ENCODE assay signal across 22 mouse cellular contexts in the genomic region with DNA sequence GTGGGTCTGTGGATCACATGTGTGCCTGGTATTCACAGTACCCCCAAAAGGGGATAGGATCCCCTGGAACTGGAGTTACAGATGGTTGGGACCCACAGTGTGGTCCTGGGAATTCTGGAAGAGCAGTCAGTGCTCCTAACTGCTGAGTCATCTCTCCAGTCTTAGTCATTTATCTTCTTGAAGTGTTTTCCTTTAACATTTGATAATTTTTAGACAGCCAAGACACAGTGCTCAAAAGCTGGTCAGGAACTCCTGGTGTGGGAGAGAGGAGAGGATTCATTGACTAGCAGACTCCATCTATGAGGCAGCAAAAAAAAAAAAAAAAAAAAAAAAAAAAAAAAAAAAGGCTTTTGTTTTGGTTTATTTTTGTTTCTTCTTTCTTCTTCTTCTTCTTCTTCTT. TPM values are rescaled to one million over a fixed set of nuclear protein-coding genes. Genes with fewer than 3 reads are reported as not detected.
A peak's percentile ranks its signal among the peaks of the same experiment; 100 is the strongest.
DNase-seq lines count a peak whose midpoint lies in the region; ATAC-seq lines count a peak whose summit lies in the region.
"Had no signal": no experiment of that assay in that cellular context is flagged by ENCODE, and none has a peak within 500 bp of the region (broad histone marks: within the 10 kb centered on the region; RNA-seq: fewer than 3 reads in every experiment).

No protein-coding gene starts in this region.

- peak overlapping the region; percentile 99 for H3K27ac ChIP-seq in liver, embryonic 15.5 days (replicated peaks)
- no peak overlapping the region for H3K27ac ChIP-seq in midbrain, embryonic 14.5 days (replicated peaks; ENCODE audit: low read depth, low read length)
- H3K27ac ChIP-seq: forebrain, embryonic 15.5 days; heart, embryonic 13.5 days; hindbrain, embryonic 12.5 days; kidney, postnatal 0 days; left cerebral cortex, adult 2 months had no signal

- peaks cover 22% of the 10 kb centered on the region for H3K36me3 ChIP-seq in liver, embryonic 15.5 days (replicated peaks)
- H3K36me3 ChIP-seq in midbrain, embryonic 14.5 days (ENCODE audit: control insufficient read depth, insufficient read depth, low read length): no peaks in the 10 kb centered on the region
- H3K36me3 ChIP-seq: forebrain, embryonic 15.5 days; heart, embryonic 13.5 days; hindbrain, embryonic 12.5 days had no signal

- no peak overlapping the region for H3K4me3 ChIP-seq in liver, embryonic 15.5 days (replicated peaks)
- no peak overlapping the region for H3K4me3 ChIP-seq in midbrain, embryonic 14.5 days (replicated peaks; ENCODE audit: low read depth, low read length)
- H3K4me3 ChIP-seq: forebrain, embryonic 15.5 days; heart, embryonic 13.5 days; hindbrain, embryonic 12.5 days; left cerebral cortex, adult 2 months had no signal

- peaks cover 75% of the 10 kb centered on the region for H3K4me1 ChIP-seq in liver, embryonic 15.5 days (replicated peaks)
- H3K4me1 ChIP-seq in midbrain, embryonic 14.5 days (ENCODE audit: control insufficient read depth, insufficient read depth, low read length): no peaks in the 10 kb centered on the region
- H3K4me1 ChIP-seq: forebrain, embryonic 15.5 days; heart, embryonic 13.5 days; hindbrain, embryonic 12.5 days had no signal

- no peaks in the 10 kb centered on the region for H3K9me3 ChIP-seq in liver, embryonic 15.5 days (replicated peaks)
- no peaks in the 10 kb centered on the region for H3K9me3 ChIP-seq in midbrain, embryonic 14.5 days (ENCODE audit: control insufficient read depth, low read length)
- H3K9me3 ChIP-seq: forebrain, embryonic 15.5 days; heart, embryonic 13.5 days; hindbrain, embryonic 12.5 days had no signal

- DNase-seq in heart, adult 11 months: peak; percentile 9
- DNase-seq in heart, adult 9 months (ENCODE audit: low spot score in 2 of 2): no peak
- peak; percentile 61 for DNase-seq in NIH3T3 (ENCODE audit: low read depth)
- DNase-seq in spleen, postnatal 14 days (ENCODE audit: low spot score in 2 of 2): no peak
- DNase-seq in midbrain, embryonic 14.5 days: no peak
- no peak for DNase-seq in cerebellum, adult 9-11 months
- DNase-seq: adrenal gland, postnatal 25 days; cerebellum, adult 11-12 months; cerebellum, postnatal 14 days; heart, postnatal 14 days; kidney, adult 11 months; lung, adult 18-20 months; lung, postnatal 10 days; thymus, postnatal 25 days had no signal

- no peaks in the 10 kb centered on the region for H3K27me3 ChIP-seq in liver, embryonic 15.5 days
- no peaks in the 10 kb centered on the region for H3K27me3 ChIP-seq in midbrain, embryonic 14.5 days (ENCODE audit: control insufficient read depth, insufficient read depth, low read length)
- H3K27me3 ChIP-seq: forebrain, embryonic 15.5 days; heart, embryonic 13.5 days; hindbrain, embryonic 12.5 days had no signal

- H3K9ac ChIP-seq in liver, embryonic 15.5 days: no peak overlapping the region
- no peak overlapping the region for H3K9ac ChIP-seq in midbrain, embryonic 14.5 days (replicated peaks; ENCODE audit: low read length)
- H3K9ac ChIP-seq: forebrain, embryonic 15.5 days; heart, embryonic 13.5 days; hindbrain, embryonic 12.5 days had no signal

- ATAC-seq in erythroid progenitor cell, adult 5-6 weeks (replicated peaks; ENCODE audit: low FRiP score, poor library complexity, severe bottlenecking): peak; percentile 9
- no peak for ATAC-seq in liver, embryonic 15.5 days (ENCODE audit: insufficient read depth)
- no peak for ATAC-seq in midbrain, embryonic 14.5 days (ENCODE audit: low FRiP score, low TSS enrichment)
- ATAC-seq: forebrain, embryonic 15.5 days had no signal

- peak overlapping the region; percentile 53 for H3K4me2 ChIP-seq in liver, embryonic 15.5 days
- no peak overlapping the region for H3K4me2 ChIP-seq in midbrain, embryonic 14.5 days (ENCODE audit: low read length)
- H3K4me2 ChIP-seq: forebrain, embryonic 15.5 days; heart, embryonic 13.5 days; hindbrain, embryonic 12.5 days; midbrain, embryonic 11.5 days had no signal

RNA-seq across cellular contexts. Expression of gene Cd24a, which starts 33.0 kb away (rescaled TPM):
- 6,032 and 6,430 TPM in 2 replicates for total RNA-seq in erythroid progenitor cell, adult 5-6 weeks (2015; ENCODE audit: low replicate concordance)
- 6,106 and 7,183 TPM in 2 replicates for total RNA-seq in erythroid progenitor cell, adult 5-6 weeks (2017; ENCODE audit: low replicate concordance)
- 938 and 960 TPM in 2 replicates for polyA plus RNA-seq in liver, embryonic 15.5 days (2015; fragmentation: Nextera tagmentation; extraction: Ambion mirVana)
- 1,113 and 1,163 TPM in 2 replicates for polyA plus RNA-seq in midbrain, embryonic 14.5 days (2014; fragmentation: Nextera tagmentation; extraction: Ambion mirVana)

Comparison
In these comparisons a context has a peak if more than half of its experiments do, and no peak if none do; other contexts are left out.
1. DNase-seq: peak in heart, adult 11 months (single experiment) and NIH3T3 (single experiment); none in heart, adult 9 months (0 of 2), spleen, postnatal 14 days (0 of 2), midbrain, embryonic 14.5 days (single experiment) and cerebellum, adult 9-11 months (single experiment).